8 mouse cellular contexts compared by ENCODE assay signal in the genomic region with DNA sequence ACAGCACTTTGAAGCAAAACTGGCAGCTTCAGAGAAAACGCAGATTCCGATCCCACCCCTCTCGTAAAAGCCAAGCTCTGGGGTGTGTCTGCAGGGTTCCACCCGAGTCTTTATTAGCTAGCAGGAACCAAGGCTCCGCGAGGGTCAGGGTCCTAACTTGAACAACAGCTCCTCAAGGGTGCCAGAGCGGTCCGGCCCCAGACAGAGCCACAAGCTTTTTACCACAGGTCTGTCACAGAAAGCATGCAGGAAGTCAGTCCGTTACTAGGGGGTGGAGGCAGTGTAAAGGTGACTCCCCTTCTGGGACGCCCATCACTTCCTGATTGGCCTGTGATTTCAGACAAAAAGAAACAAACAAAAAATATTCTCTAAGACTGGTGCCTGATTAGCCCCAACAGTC. TPM values are rescaled to one million over a fixed set of nuclear protein-coding genes. Genes with fewer than 3 reads are reported as not detected.
A peak's percentile ranks its signal among the peaks of the same experiment; 100 is the strongest.
DNase-seq lines count a peak whose midpoint lies in the region; ATAC-seq lines count a peak whose summit lies in the region.

No protein-coding gene starts in this region.

- 16% methylated on average over 10 of the region's 10 CpGs for WGBS in heart, embryonic 16.5 days
- 7% methylated on average over 10 of the region's 10 CpGs for WGBS in limb, embryonic 12.5 days
- WGBS in midbrain, embryonic 15.5 days, result 14% methylated on average over 10 of the region's 10 CpGs

- no peak overlapping the region for H3K27ac ChIP-seq in heart, embryonic 16.5 days (ENCODE audit: low read length)
- H3K27ac ChIP-seq in limb, embryonic 12.5 days, result no peak overlapping the region
- no peak overlapping the region for H3K27ac ChIP-seq in midbrain, embryonic 15.5 days

- peaks cover 37% of the 10 kb centered on the region for H3K27me3 ChIP-seq in heart, embryonic 16.5 days (ENCODE audit: control insufficient read depth, insufficient read depth, low read length)
- peaks cover 96% of the 10 kb centered on the region for H3K27me3 ChIP-seq in limb, embryonic 12.5 days
- H3K27me3 ChIP-seq in midbrain, embryonic 15.5 days (replicated peaks), result peaks cover 83% of the 10 kb centered on the region

- DNase-seq in adrenal gland, adult (ENCODE audit: inconsistent age in 2 of 2, low spot score in 1 of 2), result peak; percentile 20 to 62
- no peak for DNase-seq in adrenal gland, postnatal 25 days
- peak; percentile 37 for DNase-seq in Muller cell, postnatal 12 days (ENCODE audit: inconsistent ontology term)
- DNase-seq in adrenal gland, adult 2 months, result no peak
- DNase-seq in cerebellum, postnatal 14 days, result no peak

- no peaks in the 10 kb centered on the region for H3K36me3 ChIP-seq in heart, embryonic 16.5 days (ENCODE audit: control insufficient read depth, insufficient read depth)
- no peaks in the 10 kb centered on the region for H3K36me3 ChIP-seq in limb, embryonic 12.5 days
- H3K36me3 ChIP-seq in midbrain, embryonic 15.5 days (replicated peaks), result no peaks in the 10 kb centered on the region

- peak overlapping the region; percentile 76 for H3K4me3 ChIP-seq in heart, embryonic 16.5 days (ENCODE audit: low read length)
- peak overlapping the region; percentile 69 for H3K4me3 ChIP-seq in limb, embryonic 12.5 days (replicated peaks)
- peak overlapping the region; percentile 48 for H3K4me3 ChIP-seq in midbrain, embryonic 15.5 days

- H3K9me3 ChIP-seq in heart, embryonic 16.5 days (replicated peaks; ENCODE audit: control insufficient read depth, low read length), result peaks cover 4% of the 10 kb centered on the region
- peaks cover 6% of the 10 kb centered on the region; the same call in 1 of the 2 replicates for H3K9me3 ChIP-seq in limb, embryonic 12.5 days
- H3K9me3 ChIP-seq in midbrain, embryonic 15.5 days, result no peaks in the 10 kb centered on the region

- no peak for ATAC-seq in heart, embryonic 16.5 days (replicated peaks; ENCODE audit: extremely low read depth, insufficient read depth, low FRiP score)
- ATAC-seq in limb, embryonic 12.5 days (ENCODE audit: insufficient number of reproducible peaks, insufficient read depth, low FRiP score, low TSS enrichment, low read depth), result no peak
- ATAC-seq in midbrain, embryonic 15.5 days (replicated peaks), result no peak

- peak overlapping the region; percentile 81 for H3K9ac ChIP-seq in heart, embryonic 16.5 days (ENCODE audit: low read length)
- H3K9ac ChIP-seq in limb, embryonic 12.5 days (replicated peaks), result peak overlapping the region; percentile 60; the same call in 1 of the 2 replicates
- H3K9ac ChIP-seq in midbrain, embryonic 15.5 days, result no peak overlapping the region

- peaks cover 28% of the 10 kb centered on the region for H3K4me1 ChIP-seq in heart, embryonic 16.5 days (ENCODE audit: control insufficient read depth, insufficient read depth, low read length)
- H3K4me1 ChIP-seq in limb, embryonic 12.5 days (replicated peaks), result peaks cover 29% of the 10 kb centered on the region
- peaks cover 33% of the 10 kb centered on the region for H3K4me1 ChIP-seq in midbrain, embryonic 15.5 days

- H3K4me2 ChIP-seq in heart, embryonic 16.5 days (ENCODE audit: low read depth, low read length), result peak overlapping the region; percentile 92
- peak overlapping the region; percentile 83 for H3K4me2 ChIP-seq in limb, embryonic 12.5 days
- H3K4me2 ChIP-seq in midbrain, embryonic 15.5 days, result peak overlapping the region; percentile 77

RNA-seq across cellular contexts. Expression of a gene that starts 0.7 kb away (rescaled TPM):
- total RNA-seq in adrenal gland, postnatal 25 days (2021), result 3.7 and 4.5 TPM in 2 replicates
- 4.5 and 5.0 TPM in 2 replicates for polyA plus RNA-seq in heart, embryonic 16.5 days (2015; fragmentation: Nextera tagmentation; extraction: Ambion mirVana)
- 1.7 and 1.9 TPM in 2 replicates for polyA plus RNA-seq in limb, embryonic 12.5 days (2016; fragmentation: Nextera tagmentation; extraction: Ambion mirVana)
- polyA plus RNA-seq in midbrain, embryonic 15.5 days (2015; fragmentation: Nextera tagmentation; extraction: Ambion mirVana), result 0.99 and 1.3 TPM in 2 replicates
- 1 to 10 TPM; 3.3 to 4.0 TPM for total RNA-seq in adrenal gland, adult 2 months (2021)
- 10.4 and 11.5 TPM in 2 replicates for polyA plus RNA-seq in adrenal gland, adult 2 months (2012; rRNA removed)

RNA-seq across cellular contexts. Expression of a gene that starts 0.7 kb away (rescaled TPM):
- 18.7 and 21.7 TPM in 2 replicates for total RNA-seq in adrenal gland, postnatal 25 days (2021)
- 20.3 and 25.4 TPM in 2 replicates for polyA plus RNA-seq in heart, embryonic 16.5 days (2015; fragmentation: Nextera tagmentation; extraction: Ambion mirVana)
- 16.0 and 16.6 TPM in 2 replicates for polyA plus RNA-seq in limb, embryonic 12.5 days (2016; fragmentation: Nextera tagmentation; extraction: Ambion mirVana)
- polyA plus RNA-seq in midbrain, embryonic 15.5 days (2015; fragmentation: Nextera tagmentation; extraction: Ambion mirVana), result 13.5 and 13.6 TPM in 2 replicates
- total RNA-seq in adrenal gland, adult 2 months (2021), result 10 to 100 TPM; 11.7 to 12.4 TPM
- 26.3 and 26.5 TPM in 2 replicates for polyA plus RNA-seq in adrenal gland, adult 2 months (2012; rRNA removed)

RNA-seq across cellular contexts. Expression of a gene that starts 4.5 kb away (rescaled TPM):
- total RNA-seq in adrenal gland, postnatal 25 days (2021), result 0.70 and 1.1 TPM in 2 replicates
- polyA plus RNA-seq in heart, embryonic 16.5 days (2015; fragmentation: Nextera tagmentation; extraction: Ambion mirVana), result 0.27 and 0.29 TPM in 2 replicates
- 0.13 and 0.18 TPM in 2 replicates for polyA plus RNA-seq in limb, embryonic 12.5 days (2016; fragmentation: Nextera tagmentation; extraction: Ambion mirVana)
- polyA plus RNA-seq in midbrain, embryonic 15.5 days (2015; fragmentation: Nextera tagmentation; extraction: Ambion mirVana), result 0.25 and 0.42 TPM in 2 replicates
- total RNA-seq in adrenal gland, adult 2 months (2021), result 1 to 10 TPM; 2.3 TPM
- 1.8 and 2.3 TPM in 2 replicates for polyA plus RNA-seq in adrenal gland, adult 2 months (2012; rRNA removed)

RNA-seq across cellular contexts. Expression of a gene that starts 10.2 kb away (rescaled TPM):
- 1.2 and 2.1 TPM in 2 replicates for total RNA-seq in adrenal gland, postnatal 25 days (2021)
- polyA plus RNA-seq in heart, embryonic 16.5 days (2015; fragmentation: Nextera tagmentation; extraction: Ambion mirVana), result 12.7 and 13.1 TPM in 2 replicates
- 5.9 and 6.8 TPM in 2 replicates for polyA plus RNA-seq in limb, embryonic 12.5 days (2016; fragmentation: Nextera tagmentation; extraction: Ambion mirVana)
- polyA plus RNA-seq in midbrain, embryonic 15.5 days (2015; fragmentation: Nextera tagmentation; extraction: Ambion mirVana), result 8.1 TPM in 2 replicates
- 1 to 10 TPM; 3.1 to 5.0 TPM for total RNA-seq in adrenal gland, adult 2 months (2021)
- polyA plus RNA-seq in adrenal gland, adult 2 months (2012; rRNA removed), result 15.2 and 28.9 TPM in 2 replicates

RNA-seq across cellular contexts. Expression of a gene that starts 10.8 kb away (rescaled TPM):
- total RNA-seq in adrenal gland, postnatal 25 days (2021), result 4.4 and 4.7 TPM in 2 replicates
- 5.2 and 5.8 TPM in 2 replicates for polyA plus RNA-seq in heart, embryonic 16.5 days (2015; fragmentation: Nextera tagmentation; extraction: Ambion mirVana)
- polyA plus RNA-seq in limb, embryonic 12.5 days (2016; fragmentation: Nextera tagmentation; extraction: Ambion mirVana), result 1.6 TPM in 2 replicates
- 4.0 and 4.5 TPM in 2 replicates for polyA plus RNA-seq in midbrain, embryonic 15.5 days (2015; fragmentation: Nextera tagmentation; extraction: Ambion mirVana)
- total RNA-seq in adrenal gland, adult 2 months (2021), result 10 to 100 TPM in 1 of 2 experiments, 1 to 10 TPM in 1; 6.2 to 10.3 TPM
- polyA plus RNA-seq in adrenal gland, adult 2 months (2012; rRNA removed), result 4.4 and 5.3 TPM in 2 replicates

Comparison
In these comparisons a context has a peak if more than half of its experiments do, and no peak if none do; other contexts are left out.
1. DNase-seq: peak in adrenal gland, adult (2 of 2) and Muller cell, postnatal 12 days (single experiment); none in adrenal gland, postnatal 25 days (single experiment), adrenal gland, adult 2 months (single experiment) and cerebellum, postnatal 14 days (0 of 2).
2. Peak in every context shown above with its lines, with median percentiles within 50 percentile points of each other: H3K4me2 ChIP-seq and H3K4me3 ChIP-seq.